Mouse (Mus musculus) gastrocnemius, postnatal 25 days (tissue): ENCODE measurements around the gene Riok2. TPM values are rescaled to one million over a fixed set of nuclear protein-coding genes. Genes with fewer than 3 reads are reported as not detected.
A peak's percentile ranks its signal among the peaks of the same experiment; 100 is the strongest.
"Not testable (repeated sequence)": the region's sequence is repeated elsewhere in the genome, so short reads cannot be mapped to it uniquely, and the experiment has no call there.

Experiments used
- DNase-seq: peaks from one replicate; pipeline ENCODE4 v3.0.0; 2022
- long read RNA-seq, 2 experiments: library from polyadenylated mRNA; stranded (forward); transcript quantifications; one replicate each; pipeline ENCODE4 v2.0.0; 2021
- total RNA-seq, 2 experiments: library from RNA; stranded (reverse); gene quantifications; 1 replicate in 1 of 2; 2 replicates in 1 of 2; pipeline ENCODE4 v1.2.3; 2021

Gene Riok2
- 10 to 100 TPM; 11.8 to 13.2 TPM for total RNA-seq
- long read RNA-seq, experiment 1, transcript Riok2-201 (10 exons, 3,220 nt), result major isoform, 14 of 26 reads
- long read RNA-seq, experiment 1, partial matches to known transcripts, result 8 of 26 reads
- long read RNA-seq, experiment 1, other reads (novel, unspliced or antisense), result 3 of 26 reads
- long read RNA-seq, experiment 2, transcript Riok2-201 (10 exons, 3,220 nt), result major isoform, 5 of 20 reads
- long read RNA-seq, experiment 2, partial matches to known transcripts, result 12 of 20 reads
- long read RNA-seq, experiment 2, other reads (novel, unspliced or antisense), result 3 of 20 reads

DNA sequence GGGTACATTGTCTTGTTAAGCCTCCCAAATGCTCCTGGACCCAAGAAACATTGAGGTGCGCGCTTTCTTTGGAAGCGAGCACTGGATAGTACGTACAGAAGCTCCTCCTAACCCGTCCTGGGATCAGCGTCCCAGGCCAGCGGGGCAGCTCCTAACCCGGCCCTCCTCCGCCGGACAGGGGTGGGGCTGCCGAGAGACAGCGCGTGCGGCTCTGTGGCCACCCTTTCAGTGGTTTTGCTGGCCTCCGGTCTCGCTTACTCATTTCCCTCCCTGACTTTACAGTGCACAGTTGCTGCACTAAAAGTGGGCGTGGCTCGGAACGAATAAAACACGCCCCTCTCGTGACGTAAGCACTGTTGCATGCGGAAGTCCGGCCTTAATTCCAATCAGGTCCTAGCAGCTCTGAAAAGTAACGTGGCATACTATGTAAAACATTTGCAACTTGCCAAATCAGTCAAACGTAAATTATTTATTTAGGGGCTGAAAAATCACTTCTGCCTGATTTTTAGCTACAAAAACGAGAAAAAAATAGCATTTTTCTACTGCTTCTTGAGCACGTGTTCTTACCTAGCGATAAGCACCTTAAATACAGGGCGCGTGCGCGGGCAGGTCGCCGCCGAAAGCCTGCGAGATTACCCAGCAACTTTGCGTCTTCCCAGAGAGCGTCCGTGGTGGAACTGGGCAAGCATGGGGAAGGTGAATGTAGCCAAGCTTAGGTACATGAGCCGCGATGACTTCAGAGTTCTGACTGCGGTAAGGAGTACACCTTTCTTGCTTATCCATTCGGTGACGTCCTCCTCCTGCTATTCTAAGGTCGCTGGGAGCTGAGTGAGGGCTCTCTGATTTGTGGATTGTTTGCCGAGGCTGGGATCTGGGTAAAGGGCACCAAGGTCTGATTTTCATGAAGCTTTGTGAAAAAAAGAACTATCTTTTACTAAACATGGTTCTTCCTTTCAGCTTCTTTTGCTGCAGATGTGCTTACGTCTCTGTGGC is at the start of gene Riok2:
Gene Riok2 (plus strand): TSS at position 392 of the 993 bp plus-strand sequence.
- peak; percentile 93 for DNase-seq

DNA sequence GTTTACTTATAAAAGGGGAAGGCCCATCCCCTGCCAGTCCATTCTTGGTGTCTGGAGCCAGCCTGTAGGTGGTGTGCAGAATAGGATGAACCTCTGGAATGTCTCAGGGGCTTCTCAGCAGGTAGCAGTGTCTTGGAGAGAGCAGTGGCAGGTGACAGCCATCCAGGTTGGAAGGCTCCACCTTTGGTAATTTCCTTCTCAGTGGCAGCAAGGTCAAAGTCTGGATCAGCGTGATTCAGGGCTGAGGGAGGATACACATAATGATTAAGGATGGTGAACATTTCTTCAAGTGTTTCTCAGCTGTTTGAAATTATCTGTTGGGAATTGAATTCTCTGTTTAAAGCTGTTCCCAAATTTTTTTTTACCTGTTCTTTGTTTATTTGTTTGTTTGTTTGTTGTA is 48.1 kb upstream of the Riok2 start:
- DNase-seq, result not testable (repeated sequence)

DNA sequence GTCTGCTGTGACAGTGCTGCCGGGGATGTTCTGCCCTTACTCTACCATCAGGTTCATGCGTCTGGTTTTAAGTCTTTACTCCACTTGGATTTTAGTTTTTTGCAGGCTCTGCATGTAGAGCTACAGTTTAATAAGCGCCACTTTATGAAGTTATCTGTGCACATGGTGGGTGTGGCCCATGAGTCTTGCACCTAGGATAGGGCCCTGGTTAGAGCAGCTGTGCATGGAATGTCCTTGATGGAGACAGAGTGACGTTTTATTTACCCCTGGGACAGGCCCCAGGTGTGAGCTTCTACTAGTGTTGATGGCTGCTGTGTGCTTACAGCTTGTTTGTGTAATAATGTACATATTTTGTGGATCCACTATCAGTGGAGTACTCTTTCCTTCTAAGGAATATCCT is 47.5 kb upstream of the Riok2 start:
- DNase-seq, result no peak

DNA sequence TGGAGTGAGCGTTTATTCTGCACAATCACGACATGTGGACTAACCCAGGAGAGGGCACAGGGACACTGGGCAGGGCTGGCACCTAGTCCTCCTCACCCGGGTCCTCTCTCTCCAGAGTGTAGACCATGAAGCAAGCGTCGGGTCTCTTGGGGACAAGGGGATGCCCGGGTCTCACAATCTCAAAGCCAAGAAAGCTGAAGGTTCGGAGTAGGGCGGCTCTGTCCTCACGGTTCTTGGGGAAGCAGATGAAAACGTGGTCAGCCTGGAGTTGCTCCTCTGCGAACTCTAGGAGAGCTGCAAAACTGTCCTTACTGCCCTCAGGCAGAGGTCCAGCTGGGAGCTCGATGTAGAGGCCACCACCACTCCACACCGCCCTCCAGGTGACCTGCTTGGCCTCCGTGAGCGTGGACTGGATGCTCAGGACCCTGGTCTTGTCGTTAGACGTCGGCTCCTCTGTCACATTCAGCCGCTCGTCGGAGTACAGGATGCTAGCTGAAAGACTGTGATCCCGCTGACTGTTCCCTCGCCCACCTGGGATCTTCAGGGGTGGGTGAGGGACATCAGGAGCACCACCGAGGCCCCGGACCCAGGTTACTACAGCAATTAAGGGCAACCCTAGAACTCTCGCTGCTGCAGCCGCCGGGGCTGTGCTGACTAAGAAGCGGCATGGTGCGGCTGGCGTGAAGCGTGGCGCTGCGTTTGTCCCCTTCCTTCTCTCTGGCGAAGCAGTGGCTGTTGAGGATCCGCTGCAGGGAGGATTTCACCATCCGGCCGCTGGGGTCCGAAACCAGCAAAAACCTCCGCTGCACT is 28.5 kb upstream of the Riok2 start:
- not testable (repeated sequence) for DNase-seq

DNA sequence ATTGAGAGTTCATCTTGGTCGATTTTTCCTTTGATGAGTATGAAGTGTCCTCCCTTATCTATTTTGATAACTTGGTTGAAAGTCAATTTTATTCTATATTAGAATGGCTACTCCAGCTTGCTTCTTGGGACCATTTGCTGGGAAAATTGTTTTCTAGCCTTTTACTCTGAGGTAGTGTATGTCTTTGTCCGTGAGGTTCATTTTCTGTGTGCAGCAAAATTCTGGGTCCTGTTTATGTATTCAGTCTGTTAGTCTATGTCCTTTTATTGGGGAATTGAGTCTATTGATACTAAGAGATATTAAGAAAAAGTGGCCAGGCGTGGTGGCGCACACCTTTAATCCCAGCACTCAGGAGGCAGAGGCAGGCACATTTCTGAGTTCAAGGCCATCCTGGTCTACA is 27.8 kb upstream of the Riok2 start:
- DNase-seq, result not testable (repeated sequence)

DNA sequence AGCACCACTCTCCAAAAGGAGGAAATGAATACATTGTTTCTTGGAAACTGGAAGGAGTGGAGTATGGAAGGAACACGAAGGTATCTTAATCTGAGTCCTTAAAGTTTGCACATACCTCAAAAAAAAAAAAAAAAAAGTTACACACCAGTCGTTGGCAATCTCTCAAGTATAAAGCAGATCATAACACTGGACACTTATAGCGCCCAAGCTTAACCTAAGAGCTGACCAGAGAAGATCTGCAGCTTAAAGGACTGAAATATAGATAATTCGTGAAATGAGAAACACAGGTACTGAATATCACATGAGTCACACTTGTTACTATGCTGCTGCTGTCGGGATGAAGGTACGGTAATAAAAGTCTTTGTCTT is 575 bp upstream of the Riok2 start:
- no peak for DNase-seq

DNA sequence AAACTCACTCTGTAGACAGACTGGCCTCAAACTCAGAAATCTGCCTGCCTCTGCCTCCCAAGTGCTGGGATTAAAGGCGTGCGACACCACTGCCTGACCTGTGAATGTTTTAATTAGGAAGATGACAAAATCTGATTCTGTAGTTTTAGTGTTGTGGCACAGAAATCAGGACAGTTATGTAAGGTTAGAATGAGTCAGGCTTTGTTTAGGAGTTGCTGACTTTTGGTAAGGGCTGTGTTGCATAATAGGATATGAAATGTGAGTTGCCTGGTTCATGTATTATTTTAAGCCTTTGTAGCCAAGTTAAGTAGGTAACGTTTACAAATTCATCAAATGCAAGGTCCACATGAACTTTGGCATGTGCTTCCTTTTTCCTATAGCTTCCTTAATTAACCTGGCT is 1.5 kb downstream of the Riok2 start:
- DNase-seq, result no peak

DNA sequence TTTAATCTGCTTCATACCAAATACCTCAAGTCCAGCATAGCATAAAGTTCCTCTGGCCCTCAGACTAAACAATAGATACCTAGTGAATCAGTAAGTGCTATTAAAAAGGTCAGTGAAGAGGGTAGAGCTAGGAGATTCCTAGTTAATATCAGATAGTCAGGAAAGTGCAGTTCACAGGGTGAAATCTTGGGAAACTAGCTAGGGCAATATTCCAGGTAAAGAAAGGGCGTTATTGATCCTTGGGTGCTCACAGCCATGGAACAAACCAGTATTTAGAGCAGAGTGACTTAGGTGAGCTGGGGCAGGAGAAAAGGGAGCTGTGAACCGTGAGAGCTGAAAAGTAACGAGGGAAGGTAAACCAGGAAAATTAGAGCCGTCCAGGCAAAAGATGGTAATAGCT is 9.6 kb downstream of the Riok2 start:
- DNase-seq, result no peak

DNA sequence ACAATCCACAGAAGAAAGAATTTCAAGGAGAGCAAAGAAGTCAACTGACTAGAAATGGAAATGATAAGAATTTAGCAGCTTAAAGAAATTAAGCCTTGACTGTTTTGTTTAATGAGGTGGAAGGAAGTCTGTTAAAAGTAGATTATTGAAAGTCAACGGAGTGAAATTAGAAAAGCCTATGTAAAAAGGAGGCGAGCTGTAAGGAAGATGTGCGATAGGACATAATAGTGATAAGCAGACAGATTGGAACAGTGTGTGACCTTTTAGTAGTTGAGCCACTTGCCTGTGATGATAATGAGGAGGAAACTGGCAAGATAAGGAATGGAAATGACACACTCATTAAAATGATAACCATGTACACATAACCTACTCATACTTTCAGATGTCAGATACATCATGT is 10.4 kb downstream of the Riok2 start:
- no peak for DNase-seq

DNA sequence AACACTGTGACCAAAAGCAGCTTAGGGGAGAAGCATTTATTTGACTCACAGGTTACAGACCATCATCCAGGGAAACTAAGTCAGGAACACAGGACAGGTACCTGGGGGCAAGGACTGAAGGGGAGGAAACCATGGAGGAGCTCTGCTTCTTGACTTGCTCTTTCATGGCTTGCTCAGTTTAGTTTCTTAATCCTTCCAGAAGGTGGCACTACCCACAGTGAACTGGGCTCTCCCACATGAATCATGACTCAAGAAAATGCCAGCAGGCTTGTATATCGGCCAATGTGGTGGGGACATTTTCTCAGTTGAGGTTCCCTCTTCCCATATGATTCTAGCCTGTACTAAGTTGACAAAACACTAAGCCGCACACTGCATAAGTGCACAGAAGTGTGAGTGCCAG is 12.0 kb downstream of the Riok2 start:
- DNase-seq, result no peak

DNA sequence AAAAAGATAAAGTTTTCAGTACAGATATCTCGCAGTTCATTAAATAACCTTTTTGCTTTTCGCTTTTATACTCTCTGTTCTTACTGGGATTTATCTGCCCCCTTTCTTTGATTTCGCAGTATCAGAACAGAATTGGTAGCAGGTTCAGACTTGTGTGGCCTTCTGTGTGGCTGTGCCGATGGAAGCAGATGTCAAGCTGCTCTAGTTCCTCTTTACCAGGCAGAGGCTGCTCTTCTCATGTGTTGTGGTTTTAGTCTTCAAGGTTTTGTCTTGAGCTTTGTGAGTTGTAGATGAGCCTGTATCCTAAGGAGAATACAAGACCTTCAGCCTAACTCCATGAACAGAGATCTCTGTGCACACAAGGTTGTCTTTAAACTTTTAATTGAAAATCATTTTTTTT is 17.7 kb downstream of the Riok2 start:
- no peak for DNase-seq

DNA sequence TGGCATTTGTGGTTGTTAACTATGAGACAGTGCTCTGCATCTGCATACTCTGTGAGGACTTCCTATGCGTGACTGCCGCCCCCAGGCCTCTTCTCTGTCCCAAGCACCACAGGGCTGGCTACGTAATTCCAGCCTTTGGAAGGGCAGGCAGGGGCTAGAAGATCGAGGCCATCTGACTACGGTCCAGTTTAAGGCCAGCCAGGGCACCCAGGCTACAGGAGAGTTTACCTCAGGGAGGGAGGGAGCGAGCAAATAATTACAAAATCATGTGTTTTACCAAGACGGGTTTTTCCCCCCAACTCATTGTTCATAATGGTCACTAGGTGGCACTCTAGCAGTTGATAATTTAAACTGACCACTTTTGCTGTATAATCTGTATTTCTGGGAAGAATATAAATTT is 18.8 kb downstream of the Riok2 start:
- DNase-seq, result no peak

DNA sequence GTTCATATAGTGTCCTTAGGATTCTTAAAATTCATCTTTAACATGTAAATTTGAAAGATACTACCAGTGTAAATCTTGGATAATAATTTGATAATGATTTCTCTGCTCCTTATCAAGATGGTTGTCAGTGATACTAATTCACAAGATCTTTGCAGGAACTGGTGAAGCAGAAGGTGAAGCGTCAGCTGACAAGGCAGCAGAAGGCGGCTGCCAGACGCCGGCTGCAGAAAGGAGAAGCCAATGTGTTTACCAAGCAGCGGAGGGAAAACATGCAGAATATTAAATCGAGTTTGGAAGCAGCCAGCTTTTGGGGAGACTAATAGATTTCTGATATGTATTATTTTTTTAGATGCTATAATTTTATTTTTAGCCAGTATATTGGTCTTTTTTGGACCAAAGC is 19.2 kb downstream of the Riok2 start:
- DNase-seq, result no peak

DNA sequence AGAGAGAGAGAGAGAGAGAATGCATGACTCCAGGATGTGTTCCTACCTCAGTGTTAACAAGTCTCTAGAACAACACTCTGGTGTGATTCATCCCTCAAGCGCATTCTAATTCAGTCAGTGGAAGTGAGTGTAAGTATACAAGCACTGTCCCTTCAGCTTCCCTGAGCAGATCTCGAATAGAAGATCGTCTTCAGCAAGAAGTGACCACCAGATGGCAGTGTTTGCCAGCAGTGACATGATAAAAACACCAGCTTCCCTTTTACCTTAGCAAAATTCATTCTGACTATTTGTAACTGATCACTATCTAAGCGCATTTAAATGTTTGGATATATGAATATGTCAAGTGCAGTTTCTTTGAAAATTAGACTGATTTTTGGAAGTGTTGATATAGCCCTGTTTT is 20.2 kb downstream of the Riok2 start:
- peak; percentile 26 for DNase-seq

DNA sequence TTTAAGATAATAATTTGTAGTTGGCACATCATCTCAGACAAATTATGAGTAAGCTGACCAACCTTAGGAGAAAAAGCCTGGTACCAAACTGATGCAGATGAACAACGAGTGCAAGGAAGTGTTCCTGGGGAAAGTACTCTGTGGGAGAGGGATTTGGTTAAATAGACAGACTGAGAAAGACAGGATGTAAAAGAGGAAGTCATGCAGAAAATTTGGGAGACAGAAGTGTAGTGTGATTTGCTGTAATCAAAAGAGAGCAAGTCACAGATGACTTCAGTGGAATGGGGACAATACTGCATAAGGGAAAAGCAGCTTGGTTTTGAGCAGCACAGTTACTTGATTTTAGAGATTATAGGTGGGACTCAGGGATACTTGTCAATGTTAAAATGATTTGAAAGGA is 22.8 kb downstream of the Riok2 start:
- DNase-seq, result no peak

DNA sequence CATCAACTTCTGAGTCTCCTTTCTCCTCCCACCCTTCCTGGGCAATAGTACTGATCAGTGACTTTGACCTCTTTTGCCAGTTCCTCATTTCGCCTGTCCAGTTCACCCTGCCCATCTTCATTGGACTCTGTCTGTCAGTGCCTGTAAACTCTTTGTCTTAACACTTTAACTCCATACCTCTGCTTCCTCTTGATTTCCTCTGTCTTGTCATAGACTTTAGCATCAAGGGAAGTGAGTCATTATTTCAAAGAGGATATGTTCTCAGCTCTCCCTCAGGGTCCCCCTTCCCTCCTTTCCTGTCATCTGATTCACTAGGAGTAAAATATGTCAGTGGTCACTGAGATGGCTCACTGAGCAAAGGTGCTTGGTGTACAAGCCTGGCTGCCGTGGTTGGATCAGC is 24.6 kb downstream of the Riok2 start:
- no peak for DNase-seq

DNA sequence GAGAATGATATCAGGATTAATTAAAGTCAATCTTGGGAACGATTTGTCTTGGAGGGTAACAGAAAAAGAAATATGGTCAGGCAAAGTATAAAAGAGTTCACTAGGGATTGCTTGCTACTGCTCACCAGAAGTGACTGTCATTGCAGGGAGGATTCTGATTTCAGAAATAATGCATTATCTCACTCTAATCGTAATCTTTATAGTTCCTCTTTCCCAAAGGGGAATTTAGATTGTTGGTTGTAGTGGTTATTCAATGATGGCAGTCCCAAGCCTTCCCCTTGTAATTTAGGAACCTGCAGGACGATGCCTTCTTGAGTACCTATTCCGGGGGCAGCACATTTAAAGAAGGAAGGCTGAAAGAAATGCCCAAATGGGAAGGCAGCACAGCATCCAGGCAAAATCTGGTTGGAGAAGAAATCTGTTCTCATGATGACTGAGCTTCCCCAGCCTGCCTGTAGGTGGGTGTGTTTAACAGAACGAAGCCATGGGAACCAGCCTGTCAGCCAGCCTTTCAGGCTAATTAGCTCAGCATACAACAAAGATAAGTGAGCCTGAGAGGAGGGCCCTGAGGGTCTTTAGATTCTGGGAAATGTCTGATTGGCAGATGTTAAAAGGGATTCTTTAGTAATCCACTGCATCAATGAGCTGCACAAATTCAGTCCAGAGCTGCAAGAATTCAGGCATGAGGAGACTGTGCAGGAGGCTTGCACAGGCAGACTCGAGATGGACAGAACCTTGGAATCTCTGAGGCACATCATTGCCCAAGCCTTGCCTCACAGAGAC is 28.3 kb downstream of the Riok2 start, which contains the start of gene Lix1:
Gene Lix1 (plus strand): TSS at position 451 of the 783 bp plus-strand sequence.
- DNase-seq, result no peak

DNA sequence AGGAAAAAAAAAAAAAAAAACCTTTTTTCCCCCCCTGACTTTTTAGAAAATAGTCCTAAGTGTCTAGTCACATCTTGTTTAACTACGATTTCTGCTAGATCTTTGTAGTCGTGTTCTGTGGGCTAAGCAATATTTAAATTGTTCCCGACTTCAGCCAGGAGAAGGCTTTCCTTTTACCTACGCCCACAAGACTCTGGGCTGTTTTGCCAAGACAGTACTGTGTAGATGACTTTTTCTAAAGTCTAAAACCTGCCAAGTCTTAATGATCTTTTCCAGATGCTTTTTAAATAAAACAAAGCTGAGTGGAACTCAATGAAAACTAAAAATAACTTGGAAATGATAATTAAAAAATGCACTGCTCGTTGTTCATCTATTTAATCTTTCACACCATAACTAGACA is 28.9 kb downstream of the Riok2 start:
- DNase-seq, result no peak

DNA sequence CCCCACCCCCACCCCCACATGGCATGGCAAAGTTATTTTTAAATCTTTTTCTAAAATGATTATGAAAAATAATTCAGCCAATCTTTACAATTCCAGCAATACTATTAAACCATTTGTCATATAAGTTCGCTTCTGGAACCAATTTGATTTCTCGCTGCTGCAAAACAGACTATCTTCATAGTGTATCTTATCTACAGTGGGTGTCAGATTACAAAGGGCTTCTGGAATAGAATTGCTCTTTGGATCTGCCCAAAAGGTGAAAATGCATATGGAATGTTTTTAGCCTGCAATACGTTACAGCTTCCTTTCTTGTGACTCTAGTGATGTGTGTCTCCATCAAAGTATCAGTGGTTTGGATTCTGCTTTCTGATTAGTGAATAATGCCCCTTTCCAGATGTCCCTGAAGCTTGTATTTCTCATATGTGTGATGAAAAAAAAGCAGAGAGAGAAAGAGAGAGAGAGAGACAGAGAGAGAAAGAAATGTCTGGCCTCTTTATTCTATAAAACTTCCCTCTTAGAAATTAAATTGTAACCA is 29.5 kb downstream of the Riok2 start:
- no peak for DNase-seq

DNA sequence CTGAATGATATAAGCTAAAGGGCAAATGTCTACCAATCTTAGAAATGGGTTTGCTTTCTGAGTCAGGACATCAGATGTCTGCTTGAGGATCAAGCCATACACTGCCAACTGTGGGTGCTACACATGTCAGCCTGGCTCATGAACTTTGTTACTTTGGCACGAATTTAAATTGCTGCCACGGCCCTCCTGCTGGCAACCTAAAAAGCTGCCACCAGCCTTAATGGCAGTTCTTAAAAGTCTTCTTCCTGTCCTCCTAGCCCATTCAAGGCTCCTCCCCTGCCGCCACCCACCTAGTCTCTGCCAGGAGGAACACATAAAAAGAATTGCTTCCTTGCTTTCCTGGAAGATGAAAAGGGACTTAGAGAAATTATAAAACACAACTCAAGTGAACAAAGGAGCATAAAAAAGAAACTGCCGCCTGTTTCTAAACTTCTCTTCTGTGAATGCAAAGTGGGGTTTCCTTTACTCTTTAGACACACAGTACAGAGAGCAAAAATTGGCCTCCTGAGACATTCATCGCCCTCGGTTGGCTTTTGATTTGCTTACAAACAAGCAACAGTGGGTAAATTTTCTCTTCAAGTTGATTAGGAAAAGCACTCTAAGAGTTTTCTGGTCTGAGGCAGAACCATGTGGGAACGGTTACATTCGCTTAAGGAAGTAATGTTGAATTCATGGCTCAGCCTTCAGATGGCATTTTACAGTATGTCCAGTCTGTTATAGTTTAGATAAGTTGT is 30.9 kb downstream of the Riok2 start:
- DNase-seq, result no peak

DNA sequence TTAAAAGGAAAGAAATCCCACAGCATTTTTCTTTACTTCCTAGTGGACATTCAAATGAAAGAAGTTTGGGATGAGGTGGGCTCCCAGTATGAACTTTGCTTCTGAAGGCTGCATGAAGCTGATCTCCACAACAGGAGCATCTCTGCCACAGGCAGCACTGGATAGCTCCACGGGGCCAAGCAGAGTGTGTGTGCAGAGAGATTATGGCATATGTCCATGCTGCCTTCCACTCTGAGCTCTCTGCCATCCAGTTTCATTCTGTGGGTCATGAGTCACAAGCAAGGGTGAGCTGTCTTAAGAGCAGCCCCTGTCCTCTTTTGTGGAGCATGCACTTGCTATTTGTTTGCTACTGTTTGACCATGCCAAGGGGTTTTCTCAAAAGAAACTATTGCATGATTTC is 31.5 kb downstream of the Riok2 start:
- no peak for DNase-seq
